Mouse (Mus musculus): ENCODE measurements around the gene Cst11. TPM values are rescaled to one million over a fixed set of nuclear protein-coding genes. Genes with fewer than 3 reads are reported as not detected.

The Cst11 gene
- polyA plus RNA-seq (2015; fragmentation: Nextera tagmentation; extraction: Ambion mirVana): not detected in 2 replicates

DNA sequence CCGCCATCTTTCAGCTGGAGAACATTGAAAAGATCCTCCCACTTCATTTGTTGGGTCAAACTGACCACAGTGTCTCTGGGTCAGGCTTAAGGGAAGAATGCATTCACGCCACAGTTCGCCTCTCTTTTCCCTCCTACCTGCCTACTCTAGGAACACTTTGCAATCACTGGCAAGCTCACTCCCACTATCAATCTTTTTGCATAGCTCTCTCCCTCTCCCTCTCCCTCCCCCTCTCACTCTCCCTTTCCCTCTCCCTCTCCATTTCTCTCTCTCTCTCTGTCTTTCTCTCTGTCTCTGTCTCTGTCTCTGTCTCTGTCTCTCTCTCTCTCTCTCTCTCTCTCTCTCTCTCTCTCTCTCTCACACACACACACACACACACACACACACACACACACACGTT, at the start of gene Cst11:
TSS of gene Cst11 (minus strand) at position 101 of the 400 bp plus-strand sequence.

DNA sequence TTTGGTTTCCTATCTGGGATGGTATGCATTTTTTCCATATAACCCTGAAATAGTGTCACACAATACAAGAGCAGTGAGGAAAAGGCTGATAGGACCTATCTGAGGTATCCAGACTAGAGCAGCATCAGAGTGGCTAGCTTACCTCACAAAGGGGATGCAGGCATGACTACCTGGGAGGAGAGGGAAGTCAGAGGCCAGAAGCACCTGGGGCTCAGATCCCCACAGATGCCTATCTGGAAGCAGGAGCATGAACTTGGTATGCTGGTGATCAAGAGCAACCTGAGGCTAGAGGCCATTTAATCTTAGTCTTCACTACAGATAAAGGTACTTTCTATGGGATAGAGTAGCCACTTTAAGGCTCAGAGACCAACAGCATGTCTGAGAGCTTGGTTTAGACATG, 48.6 kb upstream of the Cst11 start, which contains the start of gene Cst13:
TSS of gene Cst13 (plus strand) at position 173 of the 400 bp plus-strand sequence.

DNA sequence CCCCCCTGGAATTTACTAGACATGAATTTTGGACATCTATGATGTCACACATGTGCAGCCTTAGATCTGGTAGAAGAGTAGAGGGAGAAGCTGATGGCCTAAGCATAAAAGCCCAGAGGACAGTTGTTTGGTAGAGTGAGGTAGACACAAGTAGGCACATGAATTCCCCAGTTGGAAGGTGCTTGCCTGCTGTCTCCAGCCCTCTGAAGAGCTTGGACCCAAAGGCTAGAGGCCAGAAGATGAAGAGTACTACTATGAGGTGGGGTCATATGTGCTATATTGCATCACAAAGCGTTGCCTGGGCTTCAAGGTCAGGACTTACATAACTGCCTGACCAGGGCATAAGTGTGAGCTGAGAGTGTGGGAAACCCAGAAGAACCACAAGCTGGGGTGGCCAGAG, 27.2 kb upstream of the Cst11 start, which contains the start of gene Cst8:
TSS of gene Cst8 (plus strand) at position 301 of the 400 bp plus-strand sequence.

DNA sequence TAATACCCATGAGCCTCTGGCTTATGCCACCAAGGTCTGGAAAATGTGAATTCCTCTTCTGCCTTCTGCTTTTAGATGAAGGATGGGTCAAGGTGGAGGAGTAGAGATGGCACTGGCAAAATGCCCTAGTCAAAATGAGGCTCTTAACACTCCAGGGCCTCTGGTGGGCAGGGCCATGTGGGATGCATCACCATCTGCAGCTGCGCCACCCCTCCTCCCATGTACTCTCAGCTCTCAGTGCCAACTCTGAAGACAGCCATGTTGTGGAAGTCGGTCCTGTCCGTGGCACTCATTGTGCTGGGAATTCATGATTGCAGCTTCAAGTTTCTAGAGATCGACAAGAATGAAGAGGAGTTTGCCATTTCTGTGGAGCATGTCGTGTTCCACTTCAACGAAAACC, 17.8 kb upstream of the Cst11 start, which contains the start of gene Cst12:
TSS of gene Cst12 (plus strand) at position 220 of the 400 bp plus-strand sequence.

DNA sequence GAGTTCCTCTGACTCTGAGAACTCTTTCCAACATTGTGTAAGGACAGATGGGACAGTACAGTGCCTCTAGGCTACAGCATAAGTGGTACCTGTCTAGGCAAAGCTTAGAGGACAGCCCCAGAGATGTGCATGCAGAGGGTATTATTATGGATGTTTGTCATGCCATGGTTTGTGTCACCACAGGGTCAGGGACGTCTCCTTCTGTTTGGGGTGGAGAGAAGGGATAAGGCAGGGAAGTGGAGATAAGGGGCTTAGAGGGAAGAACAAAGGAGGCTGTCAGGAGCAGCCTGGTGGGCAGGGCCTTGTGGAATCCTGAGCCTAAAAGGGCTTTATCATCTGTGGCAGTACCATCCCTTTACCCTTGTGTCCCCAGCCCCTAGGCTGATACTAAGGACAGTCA, 10.4 kb upstream of the Cst11 start, which contains the start of gene 8030411F24Rik:
TSS of gene 8030411F24Rik (plus strand) at position 301 of the 400 bp plus-strand sequence.

DNA sequence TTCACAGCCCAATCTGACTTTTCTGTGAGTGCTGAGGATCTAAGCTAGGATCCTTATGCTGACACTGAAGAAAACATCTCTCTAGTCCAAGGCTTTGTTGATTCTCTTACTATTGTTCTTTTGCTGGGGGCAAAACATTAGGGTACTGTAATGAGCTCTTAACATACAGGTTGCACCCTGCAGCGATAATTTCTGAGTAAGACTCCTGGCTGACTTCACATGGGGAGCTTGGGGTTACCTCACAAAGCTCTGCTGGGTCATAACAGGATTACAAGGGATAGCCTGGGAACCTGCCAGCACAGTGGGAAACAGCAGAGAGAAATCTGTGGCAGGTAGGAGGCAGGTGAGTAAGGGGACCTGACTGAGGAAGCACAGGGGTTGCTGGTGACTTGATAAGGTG, 21.2 kb downstream of the Cst11 start, which contains the start of gene Cstl1:
TSS of gene Cstl1 (plus strand) at position 301 of the 400 bp plus-strand sequence.

DNA sequence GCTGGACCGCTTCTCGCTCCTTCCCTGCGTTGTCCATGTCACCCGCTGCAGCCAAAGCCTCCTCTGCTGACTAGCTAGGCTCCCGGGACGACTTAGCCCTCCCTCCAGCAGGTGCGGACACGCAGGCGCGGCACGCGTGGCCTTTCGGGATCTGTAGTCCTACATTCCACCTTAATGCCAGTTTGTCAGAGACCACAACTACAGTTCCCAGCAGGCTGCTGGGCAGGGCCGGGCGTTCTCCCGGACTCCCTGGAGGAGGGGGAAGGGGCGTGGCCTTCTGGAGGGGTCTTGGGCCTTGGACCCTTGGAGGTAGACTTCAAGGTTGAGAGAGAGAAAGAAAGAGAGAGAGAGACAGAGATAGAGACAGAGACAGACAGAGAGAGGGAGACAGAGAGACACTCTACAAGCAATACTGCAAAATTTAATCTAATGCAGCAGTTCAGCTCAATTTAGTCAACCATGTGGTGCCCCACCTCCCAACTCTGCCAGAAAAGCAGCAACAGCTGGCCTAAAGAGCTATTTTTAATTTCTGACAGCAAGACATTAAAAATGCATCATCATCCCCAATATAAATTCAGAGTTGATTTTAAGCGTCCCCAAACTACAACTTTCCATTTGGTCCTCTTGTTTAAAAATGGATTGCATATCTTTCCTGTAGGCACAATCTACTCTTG, 38.8 kb downstream of the Cst11 start, which contains the start of gene Napb:
TSS of gene Napb (minus strand) at position 141 of the 674 bp plus-strand sequence.

Other genes starting within 250 kb of the Cst11 start
- gene Nxt1, start 98.9 kb downstream of the Cst11 start, polyA plus RNA-seq (2015; fragmentation: Nextera tagmentation; extraction: Ambion mirVana): 35.7 and 37.2 TPM in 2 replicates
- 14.7 and 21.6 TPM in 2 replicates for gene Gzf1, start 90.5 kb downstream of the Cst11 start, polyA plus RNA-seq (2015; fragmentation: Nextera tagmentation; extraction: Ambion mirVana)
- 97.4 and 109 TPM in 2 replicates for gene Napb, start 39.0 kb downstream of the Cst11 start, polyA plus RNA-seq (2015; fragmentation: Nextera tagmentation; extraction: Ambion mirVana)
- gene Cstl1, start 21.1 kb downstream of the Cst11 start, polyA plus RNA-seq (2015; fragmentation: Nextera tagmentation; extraction: Ambion mirVana): not detected in 2 replicates
- gene 8030411F24Rik, start 10.5 kb upstream of the Cst11 start, polyA plus RNA-seq (2015; fragmentation: Nextera tagmentation; extraction: Ambion mirVana): not detected in 2 replicates
- gene Cst12, start 17.9 kb upstream of the Cst11 start, polyA plus RNA-seq (2015; fragmentation: Nextera tagmentation; extraction: Ambion mirVana): not detected in 2 replicates
- gene Cst8, start 27.3 kb upstream of the Cst11 start, polyA plus RNA-seq (2015; fragmentation: Nextera tagmentation; extraction: Ambion mirVana): not detected in 2 replicates
- gene Cst13, start 48.6 kb upstream of the Cst11 start, polyA plus RNA-seq (2015; fragmentation: Nextera tagmentation; extraction: Ambion mirVana): not detected in 2 replicates
- gene Cst9, start 63.6 kb upstream of the Cst11 start, polyA plus RNA-seq (2015; fragmentation: Nextera tagmentation; extraction: Ambion mirVana): not detected in 2 replicates
- gene 9230104L09Rik, start 93.5 kb upstream of the Cst11 start, polyA plus RNA-seq (2015; fragmentation: Nextera tagmentation; extraction: Ambion mirVana): not detected in 2 replicates
- 1,629 and 2,063 TPM in 2 replicates for gene Cst3, start 104.2 kb upstream of the Cst11 start, polyA plus RNA-seq (2015; fragmentation: Nextera tagmentation; extraction: Ambion mirVana)
- gene Gm1330, start 231.8 kb upstream of the Cst11 start, polyA plus RNA-seq (2015; fragmentation: Nextera tagmentation; extraction: Ambion mirVana): not detected in 2 replicates
- gene Gm10750, start 245.7 kb upstream of the Cst11 start, polyA plus RNA-seq (2015; fragmentation: Nextera tagmentation; extraction: Ambion mirVana): not detected in 2 replicates